Mouse (Mus musculus): ENCODE measurements around the gene Adarb2. TPM values are rescaled to one million over a fixed set of nuclear protein-coding genes. Genes with fewer than 3 reads are reported as not detected.
A peak's percentile ranks its signal among the peaks of the same experiment; 100 is the strongest.

Gene Adarb2
- polyA plus RNA-seq, 1 experiment from 2014 or later, result 5.5 TPM

GRCm38 (mm10) chr13:8248016-8248667 lies 45.5 kb downstream of the Adarb2 start:
- no peak overlapping the region for H3K4me2 ChIP-seq (ENCODE audit: low read depth, low read length, severe bottlenecking)
- no peaks in the 10 kb centered on the region for H3K27me3 ChIP-seq (ENCODE audit: control insufficient read depth, insufficient read depth, low read length)
- H3K4me3 ChIP-seq (ENCODE audit: low read depth, low read length), result no peak overlapping the region
- H3K9me3 ChIP-seq (ENCODE audit: control insufficient read depth, low read length), result no peaks in the 10 kb centered on the region
- no peak overlapping the region for H3K27ac ChIP-seq (ENCODE audit: low read depth, low read length)
- ATAC-seq (replicated peaks; ENCODE audit: low FRiP score) (no peak), DNase-seq (ENCODE audit: low spot score) (no peak)
- no peak overlapping the region for H3K9ac ChIP-seq (ENCODE audit: low read length)
- 73% methylated on average over 5 of the region's 5 CpGs for WGBS
- no peaks in the 10 kb centered on the region for H3K36me3 ChIP-seq (ENCODE audit: control insufficient read depth, insufficient read depth, low read length)
- 0 out of 2 replicates have a peak, but pooled peaks cover 2% of the 10 kb centered on the region for H3K4me1 ChIP-seq (replicated peaks; ENCODE audit: control insufficient read depth, insufficient read depth, low read length)

GRCm38 (mm10) chr13:8272158-8272945 lies 69.7 kb downstream of the Adarb2 start:
- Histone ChIP-seq H3K4me3 (ENCODE audit: low read depth, low read length) (no peak overlapping the region), H3K4me2 (ENCODE audit: low read depth, low read length, severe bottlenecking) (no peak overlapping the region), H3K9me3 (ENCODE audit: control insufficient read depth, low read length) (no peaks in the 10 kb centered on the region), H3K27ac (ENCODE audit: low read depth, low read length) (no peak overlapping the region), H3K27me3 (ENCODE audit: control insufficient read depth, insufficient read depth, low read length) (no peaks in the 10 kb centered on the region), H3K36me3 (ENCODE audit: control insufficient read depth, insufficient read depth, low read length) (no peaks in the 10 kb centered on the region), H3K9ac (ENCODE audit: low read length) (no peak overlapping the region), H3K4me1 (replicated peaks; ENCODE audit: control insufficient read depth, insufficient read depth, low read length) (no peaks in the 10 kb centered on the region)
- 86% methylated on average over 4 of the region's 4 CpGs for WGBS
- no peak for ATAC-seq (replicated peaks; ENCODE audit: low FRiP score)
- no peak for DNase-seq (ENCODE audit: low spot score)

DNA sequence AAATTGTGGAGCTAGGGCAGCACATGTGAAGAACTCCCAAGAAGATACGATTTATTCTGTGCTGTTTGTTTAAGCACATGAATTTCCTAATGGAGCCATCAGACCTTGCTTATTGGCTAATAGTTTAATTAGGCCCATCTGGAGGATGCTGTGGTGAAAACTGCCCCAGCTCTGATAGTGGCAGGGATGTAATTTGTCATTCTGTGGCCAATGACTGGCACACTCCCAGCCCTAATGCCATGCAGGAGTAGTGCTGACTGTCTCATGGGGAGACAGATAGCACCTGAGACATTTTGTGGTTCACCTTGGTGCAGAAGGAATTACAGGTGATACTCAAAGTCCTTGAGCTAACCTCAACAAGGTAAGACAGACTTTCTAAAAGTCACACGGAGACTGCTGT lies 80.5 kb downstream of the Adarb2 start:
- 89% methylated on average over 2 of the region's 2 CpGs for WGBS
- H3K4me3 ChIP-seq (ENCODE audit: low read depth, low read length), result no peak overlapping the region
- H3K4me2 ChIP-seq (ENCODE audit: low read depth, low read length, severe bottlenecking), result no peak overlapping the region
- no peak overlapping the region for H3K9ac ChIP-seq (ENCODE audit: low read length)
- no peak overlapping the region for H3K27ac ChIP-seq (ENCODE audit: low read depth, low read length)
- no peaks in the 10 kb centered on the region for H3K36me3 ChIP-seq (ENCODE audit: control insufficient read depth, insufficient read depth, low read length)
- H3K9me3 ChIP-seq (ENCODE audit: control insufficient read depth, low read length), result no peaks in the 10 kb centered on the region
- ATAC-seq (replicated peaks; ENCODE audit: low FRiP score) (no peak), DNase-seq (ENCODE audit: low spot score) (no peak)
- no peaks in the 10 kb centered on the region for H3K27me3 ChIP-seq (ENCODE audit: control insufficient read depth, insufficient read depth, low read length)
- no peaks in the 10 kb centered on the region for H3K4me1 ChIP-seq (replicated peaks; ENCODE audit: control insufficient read depth, insufficient read depth, low read length)

DNA sequence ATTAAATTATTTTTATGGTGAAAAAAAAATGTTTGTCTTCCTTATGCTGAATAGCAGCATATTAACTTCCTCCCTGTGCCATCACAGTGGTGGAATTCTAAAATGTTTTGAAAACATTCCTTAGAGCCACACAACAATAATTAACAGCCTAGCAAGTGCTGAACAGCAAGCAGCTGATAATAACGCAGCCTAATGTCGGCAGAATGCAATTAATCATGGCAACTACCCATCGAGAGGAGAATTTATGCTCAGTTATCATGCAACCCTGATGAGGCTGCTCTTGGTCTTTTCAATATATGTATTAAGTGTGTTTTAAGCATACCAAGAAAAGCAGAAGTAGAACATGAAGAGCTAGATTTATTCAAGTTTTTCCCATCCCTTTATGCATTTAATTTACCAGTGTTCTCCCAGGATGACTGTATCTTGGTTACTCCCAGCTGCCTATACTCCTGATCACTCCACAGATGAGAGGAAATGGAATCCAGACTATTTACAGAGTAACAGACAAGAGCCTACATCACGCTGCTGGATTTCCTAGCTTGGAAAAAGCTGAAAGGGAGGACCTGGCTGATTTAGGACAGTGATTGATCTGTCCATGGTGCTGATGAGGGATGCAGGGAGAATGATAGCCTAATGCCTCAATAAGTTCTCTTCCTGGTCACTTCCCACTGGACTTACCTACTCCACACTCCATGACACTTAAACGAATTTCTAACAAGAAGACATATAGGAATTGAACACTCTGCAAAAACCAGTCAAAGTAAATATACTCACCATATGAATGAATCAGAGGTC lies 113.9 kb downstream of the Adarb2 start:
- Histone ChIP-seq H3K27me3 (ENCODE audit: control insufficient read depth, insufficient read depth, low read length) (no peaks in the 10 kb centered on the region), H3K36me3 (ENCODE audit: control insufficient read depth, insufficient read depth, low read length) (no peaks in the 10 kb centered on the region), H3K4me3 (ENCODE audit: low read depth, low read length) (no peak overlapping the region), H3K9me3 (ENCODE audit: control insufficient read depth, low read length) (no peaks in the 10 kb centered on the region), H3K4me2 (ENCODE audit: low read depth, low read length, severe bottlenecking) (no peak overlapping the region), H3K27ac (ENCODE audit: low read depth, low read length) (no peak overlapping the region), H3K4me1 (replicated peaks; ENCODE audit: control insufficient read depth, insufficient read depth, low read length) (no peaks in the 10 kb centered on the region), H3K9ac (ENCODE audit: low read length) (no peak overlapping the region)
- DNase-seq (ENCODE audit: low spot score) (no peak), ATAC-seq (replicated peaks; ENCODE audit: low FRiP score) (no peak)
- WGBS, result 65% methylated on average over 5 of the region's 5 CpGs

GRCm38 (mm10) chr13:8333589-8334455 lies 131.2 kb downstream of the Adarb2 start:
- peaks cover 11% of the 10 kb centered on the region for H3K27me3 ChIP-seq (ENCODE audit: control insufficient read depth, insufficient read depth, low read length)
- no peaks in the 10 kb centered on the region for H3K4me1 ChIP-seq (replicated peaks; ENCODE audit: control insufficient read depth, insufficient read depth, low read length)
- peak; percentile 79 for ATAC-seq (replicated peaks; ENCODE audit: low FRiP score)
- WGBS, result 13% methylated on average over 7 of the region's 7 CpGs
- no peak overlapping the region for H3K9ac ChIP-seq (ENCODE audit: low read length)
- peak overlapping the region; percentile 31; the same call in 1 of the 2 replicates for H3K27ac ChIP-seq (ENCODE audit: low read depth, low read length)
- no peaks in the 10 kb centered on the region for H3K9me3 ChIP-seq (ENCODE audit: control insufficient read depth, low read length)
- DNase-seq (ENCODE audit: low spot score), result peak; percentile 57
- H3K4me3 ChIP-seq (ENCODE audit: low read depth, low read length), result no peak overlapping the region
- H3K4me2 ChIP-seq (ENCODE audit: low read depth, low read length, severe bottlenecking), result 0 out of 2 replicates have a peak overlapping the region, but pooled peaks have one; percentile 16
- H3K36me3 ChIP-seq (ENCODE audit: control insufficient read depth, insufficient read depth, low read length), result no peaks in the 10 kb centered on the region

DNA sequence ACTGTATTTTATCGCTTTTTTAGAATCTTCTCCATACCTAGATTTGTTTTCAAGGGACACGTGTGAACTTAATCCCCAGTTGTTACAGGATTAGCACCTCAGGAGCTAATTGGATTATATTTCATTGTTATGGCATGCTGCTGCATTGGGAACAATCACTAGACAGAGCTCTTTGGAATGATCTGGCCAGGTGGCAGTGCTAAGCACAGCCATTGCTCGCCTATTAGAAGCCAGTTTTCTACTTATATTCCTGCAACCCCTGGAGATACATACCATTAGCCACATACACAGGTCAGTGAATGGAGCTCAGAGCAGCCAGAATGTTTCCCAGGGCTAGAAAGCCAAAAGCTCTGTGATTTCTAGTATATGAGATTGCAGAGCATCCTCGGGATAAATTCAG lies 131.9 kb downstream of the Adarb2 start:
- ATAC-seq (replicated peaks; ENCODE audit: low FRiP score) (0 out of 2 replicates have a peak, but pooled peaks have one; percentile 25), DNase-seq (ENCODE audit: low spot score) (no peak)
- no peaks in the 10 kb centered on the region for H3K36me3 ChIP-seq (ENCODE audit: control insufficient read depth, insufficient read depth, low read length)
- H3K4me2 ChIP-seq (ENCODE audit: low read depth, low read length, severe bottlenecking), result no peak overlapping the region
- H3K4me1 ChIP-seq (replicated peaks; ENCODE audit: control insufficient read depth, insufficient read depth, low read length), result no peaks in the 10 kb centered on the region
- no peak overlapping the region for H3K27ac ChIP-seq (ENCODE audit: low read depth, low read length)
- no peaks in the 10 kb centered on the region for H3K9me3 ChIP-seq (ENCODE audit: control insufficient read depth, low read length)
- H3K4me3 ChIP-seq (ENCODE audit: low read depth, low read length), result no peak overlapping the region
- H3K9ac ChIP-seq (ENCODE audit: low read length), result no peak overlapping the region
- 37% methylated on average over 4 of the region's 4 CpGs for WGBS
- H3K27me3 ChIP-seq (ENCODE audit: control insufficient read depth, insufficient read depth, low read length), result peaks cover 11% of the 10 kb centered on the region

GRCm38 (mm10) chr13:8341086-8341807 lies 138.6 kb downstream of the Adarb2 start:
- H3K9ac ChIP-seq (ENCODE audit: low read length), result no peak overlapping the region
- no peak overlapping the region for H3K4me2 ChIP-seq (ENCODE audit: low read depth, low read length, severe bottlenecking)
- ATAC-seq (replicated peaks; ENCODE audit: low FRiP score), result no peak
- no peaks in the 10 kb centered on the region for H3K36me3 ChIP-seq (ENCODE audit: control insufficient read depth, insufficient read depth, low read length)
- 83% methylated on average over 5 of the region's 5 CpGs for WGBS
- no peaks in the 10 kb centered on the region for H3K4me1 ChIP-seq (replicated peaks; ENCODE audit: control insufficient read depth, insufficient read depth, low read length)
- DNase-seq (ENCODE audit: low spot score), result no peak
- no peaks in the 10 kb centered on the region; the same call in 1 of the 2 replicates for H3K27me3 ChIP-seq (ENCODE audit: control insufficient read depth, insufficient read depth, low read length)
- no peak overlapping the region for H3K4me3 ChIP-seq (ENCODE audit: low read depth, low read length)
- H3K9me3 ChIP-seq (ENCODE audit: control insufficient read depth, low read length), result no peaks in the 10 kb centered on the region
- H3K27ac ChIP-seq (ENCODE audit: low read depth, low read length), result no peak overlapping the region

Measured in forebrain, embryonic 11.5 days (tissue).